Mouse (Mus musculus) heart, postnatal 36 days (tissue): ENCODE results near the gene Fbxo9. TPM values are rescaled to one million over a fixed set of nuclear protein-coding genes. Genes with fewer than 3 reads are reported as not detected.
"Not testable (repeated sequence)": the region's sequence is repeated elsewhere in the genome, so short reads cannot be mapped to it uniquely, and the experiment has no call there.

ENCODE experiments used
- DNase-seq, 2 experiments: peaks; one replicate each; pipeline ENCODE4 v3.0.0; 2021 to 2022
- intact Hi-C: fragments of 180-260 bp; cut with DNase I; formaldehyde crosslinking; loops from one replicate; pipeline ENCODE4 v1.15.1; 2025
- total RNA-seq, 2 experiments: library from RNA; stranded (reverse); gene quantifications; 2 replicates each; pipeline ENCODE4 v1.2.3; 2021

Gene Fbxo9
- total RNA-seq = 10 to 100 TPM; 49.9 to 52.5 TPM

GRCm38 (mm10) chr9:78108796-78109239 lies at the start of gene Fbxo9, which contains the start of gene Ick:
Gene Fbxo9, minus strand, starts transcription at chr9:78109065.
Gene Ick, plus strand, starts transcription at chr9:78109192.
- intact Hi-C loops = no loop called here
- DNase-seq = peak; percentile 81 to 86

GRCm38 (mm10) chr9:78157221-78157620 lies 48.4 kb upstream of the Fbxo9 start:
- DNase-seq = no peak
- intact Hi-C loops = no loop called here

GRCm38 (mm10) chr9:78154211-78154977 lies 45.5 kb upstream of the Fbxo9 start:
- DNase-seq = no peak
- intact Hi-C loops = loop anchor here (1.0 kb wide), 1 partner anchor 41 kb away; no protein-coding TSS in a partner anchor

GRCm38 (mm10) chr9:78149770-78150169 lies 40.9 kb upstream of the Fbxo9 start:
- intact Hi-C loops, DNase-seq: not testable (repeated sequence)

GRCm38 (mm10) chr9:78148149-78148548 lies 39.3 kb upstream of the Fbxo9 start:
- no peak for DNase-seq

GRCm38 (mm10) chr9:78146627-78147026 lies 37.8 kb upstream of the Fbxo9 start:
- intact Hi-C loops = no loop called here

More at GRCm38 (mm10) chr9:78148149-78148548, 39.3 kb upstream of the Fbxo9 start:
- intact Hi-C loops = no loop called here

GRCm38 (mm10) chr9:78146099-78146498 lies 37.2 kb upstream of the Fbxo9 start:
- intact Hi-C loops = no loop called here
- no peak for DNase-seq

More at GRCm38 (mm10) chr9:78146627-78147026, 37.8 kb upstream of the Fbxo9 start:
- no peak for DNase-seq

- intact Hi-C loops = no loop called here
- peak in 1 of 2 experiments; percentile 45 for DNase-seq
Observed at GRCm38 (mm10) chr9:78139463-78139862, 30.6 kb upstream of the Fbxo9 start.

GRCm38 (mm10) chr9:78138044-78138676 lies 29.3 kb upstream of the Fbxo9 start:
- peak; percentile 49 to 55 for DNase-seq
- intact Hi-C loops = no loop called here

GRCm38 (mm10) chr9:78135658-78136057 lies 26.8 kb upstream of the Fbxo9 start:
- DNase-seq = no peak
- intact Hi-C loops = no loop called here

- no peak for DNase-seq
- intact Hi-C loops = no loop called here
Observed at GRCm38 (mm10) chr9:78126643-78127042, 17.8 kb upstream of the Fbxo9 start.

- intact Hi-C loops = no loop called here
- DNase-seq = no peak
Observed at GRCm38 (mm10) chr9:78126007-78126406, 17.1 kb upstream of the Fbxo9 start.

- no peak for DNase-seq
- intact Hi-C loops = no loop called here
Observed at GRCm38 (mm10) chr9:78124297-78124696, 15.4 kb upstream of the Fbxo9 start.

GRCm38 (mm10) chr9:78122939-78123712 lies 14.3 kb upstream of the Fbxo9 start:
- intact Hi-C loops = no loop called here
- DNase-seq = no peak

- intact Hi-C loops = no loop called here
- no peak for DNase-seq
Observed at GRCm38 (mm10) chr9:78121985-78122384, 13.1 kb upstream of the Fbxo9 start.

GRCm38 (mm10) chr9:78121358-78121757 lies 12.5 kb upstream of the Fbxo9 start:
- intact Hi-C loops = no loop called here
- no peak for DNase-seq

GRCm38 (mm10) chr9:78117690-78118089 lies 8.8 kb upstream of the Fbxo9 start:
- intact Hi-C loops = loop anchor here (10.0 kb wide), 1 partner anchor 327 kb away; the partner anchor contains the start of genes Cgas, Gm17324 and Mto1
- DNase-seq = no peak

GRCm38 (mm10) chr9:78115746-78116145 lies 6.9 kb upstream of the Fbxo9 start:
- intact Hi-C loops = loop anchor here (10.0 kb wide), 1 partner anchor 329 kb away; the partner anchor contains the start of genes Cgas, Gm17324 and Mto1
- DNase-seq = peak in 1 of 2 experiments; percentile 55

GRCm38 (mm10) chr9:78113538-78113885 lies 4.6 kb upstream of the Fbxo9 start:
- intact Hi-C loops = loop anchor here (1.0 to 10.0 kb wide), 4 partner anchors 41 to 331 kb away; partner anchors contain the start of genes Cgas, Gm17324 and Mto1
- no peak for DNase-seq

- intact Hi-C loops = loop anchor here (1.0 to 10.0 kb wide), 4 partner anchors 41 to 332 kb away; partner anchors contain the start of genes Cgas, Gm17324 and Mto1
- peak; percentile 97 for DNase-seq
Observed at GRCm38 (mm10) chr9:78112770-78113537, 4.1 kb upstream of the Fbxo9 start.
